Mouse (Mus musculus): ENCODE measurements around the gene Spsb2.

GRCm38 (mm10) chr6:124816611-124817010 lies 8.2 kb downstream of the Spsb2 start:
- TF ChIP-seq CTCF (IDR thresholded peaks at IDR 0.05; ENCODE audit: insufficient read depth, low read length) = no peak
- TF ChIP-seq POLR2A (IDR thresholded peaks at IDR 0.05; ENCODE audit: borderline replicate concordance, extremely low read depth, low read depth, low read length) = no peak

All from lung, adult 2 months (tissue).